Mouse (Mus musculus): ENCODE measurements around the gene Hist1h4c.

DNA sequence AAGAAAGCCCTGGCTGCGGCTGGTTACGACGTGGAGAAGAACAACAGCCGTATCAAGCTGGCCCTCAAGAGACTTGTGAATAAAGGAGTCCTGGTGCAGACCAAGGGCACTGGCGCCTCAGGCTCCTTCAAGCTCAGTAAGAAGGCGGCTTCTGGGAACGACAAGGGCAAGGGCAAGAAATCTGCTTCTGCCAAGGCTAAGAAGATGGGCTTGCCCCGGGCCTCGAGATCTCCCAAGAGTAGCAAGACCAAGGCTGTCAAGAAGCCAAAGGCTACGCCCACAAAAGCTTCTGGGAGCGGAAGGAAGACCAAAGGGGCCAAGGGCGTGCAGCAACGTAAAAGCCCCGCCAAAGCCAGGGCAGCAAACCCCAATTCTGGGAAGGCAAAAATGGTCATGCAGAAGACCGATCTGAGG lies 2.2 kb downstream of the Hist1h4c start:
- TF ChIP-seq CTCF (IDR thresholded peaks at IDR 0.05; ENCODE audit: low read depth, low read length) (no peak), POLR2A (IDR thresholded peaks at IDR 0.05; ENCODE audit: borderline replicate concordance, low read depth, low read length) (no peak)

Data from bone marrow macrophage, adult 2 months (primary cell).